Mouse (Mus musculus) MEL (cell line): ENCODE data around the gene Tlr12. TPM values are rescaled to one million over a fixed set of nuclear protein-coding genes. Genes with fewer than 3 reads are reported as not detected.

Experiments used
- DNase-seq: peaks from one replicate; pipeline ENCODE4 v3.0.0; 2011; ENCODE audit warnings: low read depth, low spot score
- H3K27ac ChIP-seq: 2 replicates; pipeline ENCODE4 v1.5.1; 2012; ENCODE audit warnings: low read depth, mild to moderate bottlenecking, control low read depth, low read length, moderate library complexity; ENCODE audit not compliant: control insufficient read depth
- H3K27me3 ChIP-seq, 2 experiments: fragments of 150-350 bp in 1 of 2; sonication (generic) in 1 of 2; 2 replicates each; pipeline ENCODE4 v1.6.1; 2012; ENCODE audit warnings: low read length in 2 of 2, mild to moderate bottlenecking in 2 of 2, improper control_type of control experiment in 1 of 2, moderate library complexity in 1 of 2; ENCODE audit not compliant: insufficient read depth in 2 of 2, control insufficient read depth in 1 of 2
- H3K36me3 ChIP-seq, 2 experiments: 2 replicates each; pipeline ENCODE4 v1.6.1; 2012 to 2014; ENCODE audit warnings: low read length in 2 of 2, improper control_type of control experiment in 1 of 2, inconsistent platforms in 1 of 2, mild to moderate bottlenecking in 1 of 2; ENCODE audit not compliant: insufficient read depth in 2 of 2, control insufficient read depth in 1 of 2
- H3K4me1 ChIP-seq, 2 experiments: fragments of 150-350 bp in 1 of 2; sonication (generic) in 1 of 2; 2 replicates each; pipeline ENCODE4 v1.6.1; 2012; ENCODE audit warnings: low read length in 2 of 2, improper control_type of control experiment in 1 of 2, mild to moderate bottlenecking in 1 of 2; ENCODE audit not compliant: insufficient read depth in 2 of 2, control insufficient read depth in 1 of 2
- H3K4me3 ChIP-seq, 2 experiments: fragments of 150-350 bp in 1 of 2; sonication (generic) in 1 of 2; 2 replicates each; pipeline ENCODE4 v1.5.1; 2012; ENCODE audit warnings: low read depth in 2 of 2, low read length in 2 of 2, mild to moderate bottlenecking in 2 of 2, moderate library complexity in 2 of 2, control low read depth in 1 of 2, improper control_type of control experiment in 1 of 2; ENCODE audit not compliant: control insufficient read depth in 1 of 2, insufficient read depth in 1 of 2
- H3K79me2 ChIP-seq: 2 replicates; pipeline ENCODE4 v1.6.1; 2012; ENCODE audit warnings: mild to moderate bottlenecking, low read length, moderate library complexity; ENCODE audit not compliant: control insufficient read depth, poor library complexity, insufficient read depth
- H3K9ac ChIP-seq: 2 replicates; pipeline ENCODE4 v1.6.1; 2012; ENCODE audit warnings: low read depth, mild to moderate bottlenecking, control low read depth, low read length, moderate library complexity; ENCODE audit not compliant: control insufficient read depth, poor library complexity, severe bottlenecking
- H3K9me3 ChIP-seq: fragments of 150-350 bp; sonication (generic); replicated peaks from 2 replicates; pipeline ENCODE4 v1.6.1; 2012; ENCODE audit warnings: mild to moderate bottlenecking, low read length, improper control_type of control experiment, moderate library complexity; ENCODE audit not compliant: insufficient read depth
- BHLHE40 ChIP-seq: IDR thresholded peaks from 2 replicates; pipeline ENCODE4 v1.6.1; 2012; ENCODE audit warnings: low read depth, mild to moderate bottlenecking, inconsistent platforms, low read length, improper control_type of control experiment, borderline replicate concordance
- CTCF ChIP-seq, 3 experiments: IDR thresholded peaks in 2 of 3; conservative IDR thresholded peaks in 1 of 3; 2 replicates each; pipeline ENCODE4 v1.5.1; 2011 to 2012; ENCODE audit warnings: low read length in 3 of 3, low read depth in 2 of 3, mild to moderate bottlenecking in 2 of 3, improper control_type of control experiment in 1 of 3, inconsistent platforms in 1 of 3, mixed read lengths in 1 of 3, moderate library complexity in 1 of 3; ENCODE audit not compliant: control insufficient read depth in 1 of 3, insufficient read depth in 1 of 3, poor library complexity in 1 of 3, severe bottlenecking in 1 of 3
- EP300 ChIP-seq, 2 experiments: IDR thresholded peaks; 2 replicates each; pipeline ENCODE4 v1.6.1; 2011; ENCODE audit warnings: improper control_type of control experiment in 2 of 2, low read length in 2 of 2, low read depth in 1 of 2, mild to moderate bottlenecking in 1 of 2
- HCFC1 ChIP-seq: IDR thresholded peaks from 2 replicates; pipeline ENCODE4 v1.6.1; 2012; ENCODE audit warnings: low read depth, mild to moderate bottlenecking, inconsistent platforms, low read length, improper control_type of control experiment, moderate library complexity
- NRF1 ChIP-seq: IDR thresholded peaks from 2 replicates; pipeline ENCODE4 v1.6.1; 2014; ENCODE audit warnings: low read depth, mild to moderate bottlenecking, inconsistent platforms, low read length, improper control_type of control experiment, moderate library complexity; ENCODE audit not compliant: poor library complexity, insufficient read depth, severe bottlenecking
- POLR2A ChIP-seq, 2 experiments: IDR thresholded peaks; 2 replicates each; pipeline ENCODE4 v1.6.1; 2011 to 2012; ENCODE audit warnings: low read length in 2 of 2, mild to moderate bottlenecking in 2 of 2, control low read depth in 1 of 2, improper control_type of control experiment in 1 of 2, low read depth in 1 of 2, moderate library complexity in 1 of 2; ENCODE audit not compliant: control insufficient read depth in 1 of 2, insufficient read depth in 1 of 2, poor library complexity in 1 of 2
- POLR2AphosphoS2 ChIP-seq: IDR thresholded peaks from 2 replicates; pipeline ENCODE4 v1.6.1; 2011; ENCODE audit warnings: low read length, improper control_type of control experiment
- SMC3 ChIP-seq: IDR thresholded peaks from 2 replicates; pipeline ENCODE4 v1.6.1; 2011; ENCODE audit warnings: low read depth, low read length, improper control_type of control experiment
- TCF12 ChIP-seq: IDR thresholded peaks from 2 replicates; pipeline ENCODE4 v1.6.1; 2014; ENCODE audit warnings: low read depth, mild to moderate bottlenecking, inconsistent platforms, low read length, improper control_type of control experiment, moderate library complexity
- UBTF ChIP-seq: IDR thresholded peaks from 2 replicates; pipeline ENCODE4 v1.6.1; 2012; ENCODE audit warnings: low read depth, mild to moderate bottlenecking, inconsistent platforms, low read length, improper control_type of control experiment, moderate library complexity, borderline replicate concordance; ENCODE audit not compliant: insufficient read depth
- USF1 ChIP-seq: IDR thresholded peaks from 2 replicates; pipeline ENCODE4 v1.6.1; 2014; ENCODE audit warnings: low read depth, mild to moderate bottlenecking, inconsistent platforms, low read length, improper control_type of control experiment, moderate library complexity
- USF2 ChIP-seq, 2 experiments: IDR thresholded peaks; 2 replicates each; pipeline ENCODE4 v1.6.1; 2011 to 2012; ENCODE audit warnings: improper control_type of control experiment in 2 of 2, low read length in 2 of 2, borderline replicate concordance in 1 of 2, inconsistent platforms in 1 of 2, low read depth in 1 of 2, mild to moderate bottlenecking in 1 of 2; ENCODE audit not compliant: insufficient read depth in 1 of 2
- ZMIZ1 ChIP-seq: IDR thresholded peaks from 2 replicates; pipeline ENCODE4 v1.6.1; 2012; ENCODE audit warnings: low read depth, mild to moderate bottlenecking, inconsistent platforms, low read length, improper control_type of control experiment, moderate library complexity
- polyA plus RNA-seq, 2 experiments: library from polyadenylated mRNA; stranded (reverse) in 1 of 2; unstranded in 1 of 2; fragments of >175 nt in 1 of 2; fragments of >200 nt in 1 of 2; gene quantifications; 2 replicates each; pipeline versions ENCODE4 v1.2.1 to v1.2.4; 2012; ENCODE audit warnings: low replicate concordance in 2 of 2, low read depth in 1 of 2; ENCODE audit not compliant: insufficient read length in 2 of 2, insufficient read depth in 1 of 2, missing spikeins in 1 of 2
- total RNA-seq: library from RNA; depleted of rRNA; stranded (reverse); fragments of 300-350 nt; gene quantifications from 2 replicates; pipeline ENCODE4 v1.2.3, GENCODE M21; 2012

The Tlr12 gene
- total and polyA plus RNA-seq, 3 experiments = not detected

DNA sequence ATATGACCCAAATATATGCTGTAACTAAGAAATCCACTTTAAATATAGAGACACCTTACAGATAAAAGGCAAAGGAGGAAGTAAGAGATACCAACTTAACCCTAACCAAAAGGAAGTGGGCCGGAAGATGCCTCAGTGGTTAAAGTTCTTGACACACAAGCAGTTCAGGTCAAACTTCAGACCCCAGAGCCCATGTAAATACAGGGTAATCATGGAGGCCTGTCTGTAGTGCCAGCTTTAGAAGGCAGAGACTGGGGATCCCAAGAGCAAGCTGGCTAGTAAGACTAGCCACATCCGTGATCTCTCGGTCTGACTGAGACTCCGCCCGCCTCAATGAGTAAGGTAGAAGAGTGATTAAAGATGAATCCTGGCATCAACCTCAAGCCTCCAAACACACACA is 24.4 kb downstream of the Tlr12 start:
- H3K27me3 ChIP-seq = no peaks in the 10 kb centered on the region
- no peak overlapping the region; the same call in 1 of the 2 replicates for H3K27ac ChIP-seq
- H3K4me3 ChIP-seq = no peak overlapping the region
- H3K36me3 ChIP-seq = peaks cover 0 to 9% of the 10 kb centered on the region in 2 experiments; a peak in 2 of 4 replicates
- DNase-seq = peak; percentile 43
- no peaks in the 10 kb centered on the region for H3K79me2 ChIP-seq
- H3K9ac ChIP-seq = no peak overlapping the region
- peaks cover 6 to 18% of the 10 kb centered on the region in 2 experiments for H3K4me1 ChIP-seq
- TF ChIP-seq POLR2AphosphoS2 (no peak), EP300 (IDR thresholded peaks at IDR 0.05; ENCODE audit: low read depth in 1 of 2, low read length in 2 of 2) (peak in 1 of 2 experiments; percentile 6; a peak in 2 of 4 replicates)
- TF ChIP-seq, all 39 proteins: peak for 1
- no peaks in the 10 kb centered on the region for H3K9me3 ChIP-seq

DNA sequence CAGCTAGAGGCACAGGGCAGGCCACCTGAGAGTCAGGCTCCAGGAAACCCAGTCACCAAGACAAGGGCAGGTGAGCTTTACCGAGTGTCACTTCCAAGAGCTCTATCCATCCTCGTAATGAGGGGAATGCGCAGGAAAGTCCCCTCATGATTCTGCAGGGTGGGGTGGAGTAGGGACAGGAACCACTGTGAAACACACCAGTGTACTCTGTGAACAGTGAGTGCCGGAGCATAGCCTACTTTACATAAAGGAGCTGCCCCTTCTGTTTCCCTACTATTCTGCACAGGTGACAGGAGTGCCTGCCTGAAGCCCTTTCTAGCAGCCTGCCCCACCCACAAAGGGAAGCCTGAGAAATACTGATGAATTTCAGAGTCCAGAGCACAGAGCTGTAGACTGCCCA is 25.1 kb downstream of the Tlr12 start:
- H3K4me1 ChIP-seq = peaks cover 6 to 17% of the 10 kb centered on the region in 2 experiments
- DNase-seq = no peak
- H3K4me3 ChIP-seq = no peak overlapping the region
- no peak overlapping the region for H3K9ac ChIP-seq
- peaks cover 0 to 8% of the 10 kb centered on the region in 2 experiments; a peak in 2 of 4 replicates for H3K36me3 ChIP-seq
- TF ChIP-seq USF1 (no peak), BHLHE40 (no peak), USF2 (IDR thresholded peaks at IDR 0.05; ENCODE audit: borderline replicate concordance in 1 of 2, insufficient read depth in 1 of 2, low read depth in 1 of 2, low read length in 2 of 2) (no peak)
- TF ChIP-seq, all 39 proteins: peak for 0
- Histone ChIP-seq H3K27ac (no peak overlapping the region), H3K9me3 (no peaks in the 10 kb centered on the region), H3K79me2 (no peaks in the 10 kb centered on the region), H3K27me3 (no peaks in the 10 kb centered on the region)

DNA sequence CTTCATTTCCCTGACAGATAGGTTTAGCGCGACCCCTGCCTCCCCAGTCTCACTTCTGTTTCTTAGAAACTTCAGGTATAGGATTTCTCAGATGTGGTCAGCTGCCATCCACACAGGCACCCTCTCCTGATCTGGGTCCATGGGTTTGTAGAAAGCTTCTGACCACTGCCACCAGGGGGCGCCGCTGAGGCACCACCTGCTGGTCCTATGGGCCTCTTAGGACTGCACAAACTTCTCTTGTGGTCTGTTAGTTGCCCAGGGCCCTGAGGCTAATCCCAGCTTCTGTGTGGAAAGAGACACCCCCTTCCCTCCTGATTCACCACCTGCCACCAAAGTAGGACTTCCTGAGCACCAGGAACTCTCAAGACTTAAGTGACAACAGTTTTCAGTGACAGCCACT is 39.2 kb downstream of the Tlr12 start:
- Histone ChIP-seq H3K27ac (no peak overlapping the region), H3K9me3 (0 out of 2 replicates have a peak, but pooled peaks cover 2% of the 10 kb centered on the region), H3K9ac (no peak overlapping the region), H3K4me3 (no peak overlapping the region), H3K36me3 (no peaks in the 10 kb centered on the region), H3K79me2 (no peaks in the 10 kb centered on the region), H3K4me1 (no peaks in the 10 kb centered on the region), H3K27me3 (no peaks in the 10 kb centered on the region)
- TF ChIP-seq NRF1 = no peak
- TF ChIP-seq ZMIZ1 = no peak
- no peak for TF ChIP-seq TCF12
- TF ChIP-seq POLR2A (IDR thresholded peaks at IDR 0.05; ENCODE audit: control insufficient read depth in 1 of 2, insufficient read depth in 1 of 2, low read depth in 1 of 2, low read length in 2 of 2, poor library complexity in 1 of 2) = no peak
- TF ChIP-seq CTCF (IDR thresholded peaks at IDR 0.05 in 2 of 3, conservative IDR thresholded peaks at IDR 0.05 in 1 of 3; ENCODE audit: control insufficient read depth in 1 of 3, insufficient read depth in 1 of 3, low read depth in 2 of 3, low read length in 3 of 3, poor library complexity in 1 of 3, severe bottlenecking in 1 of 3) = peak; percentile 39 to 60 (median 44)
- TF ChIP-seq UBTF = no peak
- 0 out of 2 replicates have a peak, but pooled peaks have one; percentile 17 for TF ChIP-seq SMC3
- no peak for TF ChIP-seq HCFC1
- peak; percentile 13 for DNase-seq
